Mouse (Mus musculus) liver, adult (tissue): Measurements from ENCODE around the gene Casz1.

ENCODE experiments used
- GATA4 ChIP-seq: IDR thresholded peaks from 2 replicates; pipeline ENCODE4 v1.6.1; 2014; ENCODE audit warnings: mild to moderate bottlenecking, low read length; ENCODE audit not compliant: insufficient replicate concordance

Gene Casz1

DNA sequence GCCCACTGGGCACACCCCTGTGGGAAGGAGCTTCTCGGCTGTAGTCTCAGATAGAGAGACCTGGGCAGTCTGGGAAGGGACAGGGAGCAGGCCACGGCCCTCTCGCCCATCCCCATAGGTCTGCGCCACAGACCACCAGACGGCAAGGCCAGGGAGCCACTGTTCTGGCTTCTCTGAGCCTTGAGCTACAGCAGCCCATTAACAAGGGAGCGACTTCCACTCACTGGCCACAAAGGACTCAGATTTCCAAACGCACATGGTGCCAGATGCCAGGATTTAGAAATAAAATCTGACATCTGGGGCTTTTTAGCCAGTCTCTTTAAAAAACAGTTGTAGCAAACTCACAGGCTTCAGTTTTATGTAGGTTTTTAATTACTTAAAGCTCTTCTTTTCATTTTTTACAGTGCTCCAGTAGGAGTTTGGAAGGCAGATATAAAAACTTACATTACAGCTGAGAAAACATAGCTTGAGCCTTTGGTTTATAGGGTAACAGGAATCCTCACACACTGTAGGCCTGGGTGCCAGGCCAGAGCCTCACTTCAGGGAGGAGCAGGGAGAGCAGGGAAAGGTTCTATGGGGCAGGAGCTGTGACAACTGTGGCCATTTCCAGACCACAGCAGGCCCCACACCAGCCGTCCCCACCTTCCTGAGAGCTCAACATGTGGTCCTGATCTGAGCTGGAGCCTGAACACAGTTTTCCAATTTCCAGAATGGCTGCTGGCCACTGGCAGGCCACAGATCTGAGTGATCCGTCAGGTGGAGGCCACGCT is 160.5 kb downstream of the Casz1 start:
- no peak for TF ChIP-seq GATA4

DNA sequence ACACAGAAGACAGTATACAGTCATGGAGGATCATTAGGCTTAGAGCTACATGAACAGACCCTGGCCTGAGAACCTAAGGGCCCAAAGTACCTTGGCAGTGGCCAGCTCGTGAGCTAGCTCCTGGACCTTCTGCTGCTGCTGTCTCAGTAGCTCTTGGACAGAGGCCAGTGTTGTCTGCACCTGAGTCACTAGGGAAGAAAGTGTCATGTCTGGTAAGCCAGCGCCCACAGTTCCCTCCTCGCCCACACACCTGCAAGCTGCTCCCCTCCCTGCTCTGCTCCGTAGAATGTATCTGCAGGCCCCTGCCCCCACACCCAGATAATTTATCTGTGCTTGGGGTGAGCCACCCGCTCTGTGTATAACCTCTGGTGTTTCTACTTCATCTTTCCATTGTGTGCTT is 161.9 kb downstream of the Casz1 start:
- no peak for TF ChIP-seq GATA4

- no peak for TF ChIP-seq GATA4
Observed at GRCm38 (mm10) chr4:148968859-148969258, 164.6 kb downstream of the Casz1 start.

GRCm38 (mm10) chr4:148969610-148970009 is 165.4 kb downstream of the Casz1 start:
- no peak for TF ChIP-seq GATA4

GRCm38 (mm10) chr4:148970742-148971141 is 166.5 kb downstream of the Casz1 start:
- TF ChIP-seq GATA4: no peak

DNA sequence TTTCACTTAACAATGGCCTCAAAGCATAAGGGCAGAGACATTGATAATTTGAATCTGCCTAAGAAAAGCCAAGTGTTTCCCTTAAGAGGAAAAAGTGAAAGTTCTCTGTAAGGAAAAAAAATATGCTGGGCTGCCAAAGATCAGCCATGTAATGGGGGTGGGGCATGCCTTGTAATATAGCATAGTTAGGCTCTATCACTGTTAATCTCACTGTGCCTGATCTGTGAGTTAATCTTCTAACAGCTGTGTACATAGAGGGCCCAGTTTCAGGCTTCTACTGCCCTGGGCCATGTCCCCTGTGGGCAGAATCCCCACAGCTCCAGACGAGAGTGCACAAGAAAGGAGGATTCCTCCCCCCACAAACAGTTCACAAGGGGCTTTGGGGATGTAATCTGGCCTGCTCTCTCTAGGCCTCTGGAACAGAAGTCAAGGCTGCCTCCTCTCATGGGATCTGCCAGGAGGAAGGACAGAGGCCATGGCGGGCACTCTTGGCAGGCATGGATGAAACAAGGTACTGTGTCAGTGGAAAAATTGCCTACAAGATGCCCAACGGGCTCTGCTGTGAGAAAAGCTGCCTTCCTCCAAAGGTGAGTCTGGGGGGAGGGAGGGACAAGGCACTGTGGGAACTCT is 167.5 kb downstream of the Casz1 start:
- TF ChIP-seq GATA4: no peak

GRCm38 (mm10) chr4:148972707-148973106 is 168.5 kb downstream of the Casz1 start:
- TF ChIP-seq GATA4: no peak

GRCm38 (mm10) chr4:148973387-148973786 is 169.2 kb downstream of the Casz1 start:
- TF ChIP-seq GATA4: no peak

DNA sequence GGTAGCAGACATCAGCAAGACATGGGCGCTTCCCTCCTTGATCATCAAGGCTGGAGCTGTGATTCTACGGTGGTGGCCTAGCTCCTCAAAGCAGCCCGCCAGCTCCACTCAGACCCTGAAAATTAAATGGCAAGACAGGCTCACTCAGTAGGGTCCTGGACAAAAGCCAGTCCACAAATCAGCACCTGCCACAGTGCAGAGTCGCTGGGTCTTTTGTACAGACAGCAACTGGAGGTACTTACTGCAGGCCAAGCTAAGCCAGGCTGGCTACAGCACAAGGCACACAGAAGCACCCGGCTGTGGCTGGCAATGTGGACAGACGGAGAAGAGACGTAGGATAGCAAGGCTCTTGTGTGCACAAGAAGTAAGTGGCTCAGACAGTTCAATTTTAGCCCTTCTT is 170.6 kb downstream of the Casz1 start:
- TF ChIP-seq GATA4: no peak

GRCm38 (mm10) chr4:148978221-148978855 is 174.1 kb downstream of the Casz1 start:
- no peak for TF ChIP-seq GATA4

GRCm38 (mm10) chr4:148978926-148979325 is 174.7 kb downstream of the Casz1 start:
- TF ChIP-seq GATA4: no peak

- TF ChIP-seq GATA4: no peak
Observed at GRCm38 (mm10) chr4:148979837-148980236, 175.6 kb downstream of the Casz1 start.

GRCm38 (mm10) chr4:148982274-148982673 is 178.0 kb downstream of the Casz1 start:
- TF ChIP-seq GATA4: no peak

DNA sequence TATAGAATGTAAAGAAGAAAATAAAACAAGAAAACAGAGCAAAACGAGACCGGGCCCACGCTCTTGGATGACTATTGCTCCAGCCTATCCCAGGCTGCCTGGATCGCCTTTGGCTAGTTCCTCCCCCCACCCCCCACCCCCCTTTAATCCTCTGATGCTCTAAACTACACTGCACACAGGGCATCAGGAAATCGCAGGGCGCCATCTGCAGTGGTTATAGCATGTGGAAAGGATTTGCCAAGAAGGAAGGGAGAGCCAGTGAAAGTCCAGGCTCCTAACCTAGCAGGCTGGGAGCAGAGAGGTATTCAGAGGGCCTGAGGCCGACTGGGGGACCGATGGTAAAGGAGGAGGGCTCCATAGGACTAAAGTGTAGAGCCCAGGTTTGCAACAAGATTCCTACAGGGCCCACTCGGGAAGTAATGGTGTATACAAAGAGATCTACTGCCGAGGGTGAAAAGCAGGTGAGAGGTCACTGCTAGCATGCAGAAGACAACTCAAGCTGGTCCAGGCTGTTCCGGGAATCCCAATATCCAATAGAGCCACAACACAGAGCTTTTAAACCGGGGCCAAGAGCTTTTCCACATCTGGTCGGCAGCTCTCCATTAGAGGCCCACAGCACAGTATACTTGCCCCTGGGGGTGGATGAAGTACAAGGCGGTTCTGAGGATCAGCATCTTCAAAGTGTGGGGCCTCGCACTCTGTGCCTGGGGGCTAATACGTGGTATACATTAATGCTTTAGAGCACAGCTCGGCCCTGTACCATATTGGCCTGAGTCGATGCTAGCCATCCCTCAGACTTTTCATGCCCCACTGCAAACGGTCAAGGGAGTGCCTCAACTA is 180.7 kb downstream of the Casz1 start:
- no peak for TF ChIP-seq GATA4
